Mouse (Mus musculus): ENCODE measurements around the gene Tldc1.

DNA sequence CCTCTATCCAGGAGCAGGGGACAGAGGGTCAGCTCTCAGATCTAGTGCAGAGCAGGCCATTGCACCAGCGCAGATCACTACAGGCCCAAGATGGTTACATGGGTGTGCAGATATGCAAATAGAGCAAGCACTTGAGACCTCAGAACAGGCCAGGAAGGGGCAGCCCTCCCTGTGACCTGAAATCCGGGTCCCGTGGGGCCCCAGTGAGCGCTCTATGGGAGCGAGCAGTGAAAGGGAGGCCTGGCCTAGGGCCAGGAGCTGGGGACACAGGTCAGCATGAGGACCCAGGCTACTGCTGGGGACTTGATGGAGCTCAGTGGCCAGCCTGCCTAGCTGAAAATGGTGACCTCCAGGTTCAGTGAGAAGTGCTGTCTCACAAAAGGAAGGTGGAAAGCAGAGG lies 21.7 kb downstream of the Tldc1 start:
- TF ChIP-seq CTCF (IDR thresholded peaks at IDR 0.05; ENCODE audit: borderline replicate concordance, insufficient read depth, low read length) = no peak
- TF ChIP-seq POLR2A (IDR thresholded peaks at IDR 0.05; ENCODE audit: low read depth, low read length) = no peak

Measured in embryonic fibroblast, embryonic 13.5 days (primary cell).